Mouse (Mus musculus): ENCODE measurements around the gene Methig1. TPM values are rescaled to one million over a fixed set of nuclear protein-coding genes. Genes with fewer than 3 reads are reported as not detected.

Methig1 gene
- total and polyA plus RNA-seq, 3 experiments: not detected

- TF ChIP-seq MAFK (IDR thresholded peaks at IDR 0.05; ENCODE audit: insufficient replicate concordance, low read length) (peak; percentile 81), TCF12 (IDR thresholded peaks at IDR 0.05; ENCODE audit: low read depth, low read length) (no peak)
- dilution Hi-C loops (cut with MboI; ENCODE audit: extremely low pct_ligation_motif_present, extremely low pct_unique_long_range_greater_than_20kb, low sequenced_read_pairs) (no loop called here), in situ Hi-C loops (cut with MboI; ENCODE audit: low pct_ligation_motif_present, low pct_unique_long_range_greater_than_20kb, low sequenced_read_pairs) (no loop called here)
- Histone ChIP-seq H3K79me2 (replicated peaks; ENCODE audit: control insufficient read depth, extremely low read depth, insufficient read depth, poor library complexity, severe bottlenecking) (no peaks in the 10 kb centered on the region), H3K4me2 (ENCODE audit: insufficient read depth, low read depth, poor library complexity, severe bottlenecking) (no peak overlapping the region), H3K27ac (ENCODE audit: insufficient read depth, low read depth) (no peak overlapping the region), H3K27me3 (replicated peaks) (no peaks in the 10 kb centered on the region), H3K9ac (ENCODE audit: insufficient read depth, low read depth) (no peak overlapping the region), H3K36me3 (replicated peaks in 1 of 2; ENCODE audit: control insufficient read depth in 1 of 2, insufficient read depth in 1 of 2, low read length in 1 of 2) (peaks cover 0 to 12% of the 10 kb centered on the region in 2 experiments), H3K4me3 (replicated peaks in 1 of 3; ENCODE audit: low read depth in 2 of 3, low read length in 2 of 3, poor library complexity in 1 of 3) (no peak overlapping the region), H3K4me1 (ENCODE audit: control insufficient read depth in 1 of 2, insufficient read depth in 2 of 2) (peaks cover 7 to 44% of the 10 kb centered on the region in 2 experiments; a peak in 3 of 4 replicates), H3K9me3 (replicated peaks; ENCODE audit: low read length) (no peaks in the 10 kb centered on the region)
- no peak for DNase-seq (ENCODE audit: extremely low read depth)
These were observed 65.0 kb downstream of the Methig1 start for GRCm38 (mm10) chr15:100417854-100418450.

GRCm38 (mm10) chr15:100419311-100419710, 66.4 kb downstream of the Methig1 start:
- dilution Hi-C loops (cut with MboI; ENCODE audit: extremely low pct_ligation_motif_present, extremely low pct_unique_long_range_greater_than_20kb, low sequenced_read_pairs): no loop called here
- no peak for DNase-seq (ENCODE audit: extremely low read depth)
- Histone ChIP-seq H3K4me3 (replicated peaks in 1 of 3; ENCODE audit: low read depth in 2 of 3, low read length in 2 of 3, poor library complexity in 1 of 3) (no peak overlapping the region), H3K27me3 (replicated peaks) (peaks cover 12% of the 10 kb centered on the region), H3K4me2 (ENCODE audit: insufficient read depth, low read depth, poor library complexity, severe bottlenecking) (no peak overlapping the region), H3K4me1 (ENCODE audit: control insufficient read depth in 1 of 2, insufficient read depth in 2 of 2) (peaks cover 3 to 43% of the 10 kb centered on the region in 2 experiments; a peak in 3 of 4 replicates), H3K27ac (ENCODE audit: insufficient read depth, low read depth) (no peak overlapping the region), H3K9ac (ENCODE audit: insufficient read depth, low read depth) (no peak overlapping the region), H3K36me3 (replicated peaks in 1 of 2; ENCODE audit: control insufficient read depth in 1 of 2, insufficient read depth in 1 of 2, low read length in 1 of 2) (peaks cover 0 to 12% of the 10 kb centered on the region in 2 experiments), H3K79me2 (replicated peaks; ENCODE audit: control insufficient read depth, extremely low read depth, insufficient read depth, poor library complexity, severe bottlenecking) (no peaks in the 10 kb centered on the region), H3K9me3 (replicated peaks; ENCODE audit: low read length) (no peaks in the 10 kb centered on the region)
- TF ChIP-seq ZMIZ1 (IDR thresholded peaks at IDR 0.05; ENCODE audit: low read depth, low read length) (no peak), MYC (IDR thresholded peaks at IDR 0.05; ENCODE audit: low read depth, low read length) (no peak), MAX (IDR thresholded peaks at IDR 0.05; ENCODE audit: low read length) (no peak), POLR2AphosphoS2 (IDR thresholded peaks at IDR 0.05; ENCODE audit: low read depth, low read length) (no peak), POLR2A (IDR thresholded peaks at IDR 0.05; ENCODE audit: low read depth, low read length) (no peak), SIN3A (IDR thresholded peaks at IDR 0.05; ENCODE audit: low read length) (no peak), MAFK (IDR thresholded peaks at IDR 0.05; ENCODE audit: insufficient replicate concordance, low read length) (no peak), NELFE (IDR thresholded peaks at IDR 0.05; ENCODE audit: low read depth, low read length) (no peak), MAZ (IDR thresholded peaks at IDR 0.05; ENCODE audit: low read depth, low read length) (no peak), ZKSCAN1 (IDR thresholded peaks at IDR 0.05; ENCODE audit: borderline replicate concordance, low read depth, low read length) (no peak), HCFC1 (IDR thresholded peaks at IDR 0.05; ENCODE audit: low read depth, low read length) (no peak)
- in situ Hi-C loops (cut with MboI; ENCODE audit: low pct_ligation_motif_present, low pct_unique_long_range_greater_than_20kb, low sequenced_read_pairs): no loop called here

Measured in CH12.LX (cell line).